Mouse (Mus musculus): ENCODE results near the gene Col3a1. TPM values are rescaled to one million over a fixed set of nuclear protein-coding genes. Genes with fewer than 3 reads are reported as not detected.

Col3a1 gene
- polyA plus RNA-seq, 1 experiment from 2014 or later: 276 TPM

Small RNA genes lying within 50 kb of the gene (microRNA-seq; reads per million reads assigned to microRNA genes)
- gene Gm47302: not detected

Other genes with a start within 250 kb of the Col3a1 start
- gene Col5a2, start 191.7 kb downstream of the Col3a1 start, polyA plus RNA-seq (2015; fragmentation: Nextera tagmentation; extraction: Ambion mirVana): 17.9 and 20.7 TPM in 2 replicates